Comparison of ENCODE assay signal across 9 mouse cellular contexts in genomic region chr3:51889776-51890175, GRCm38 (mm10).
DNase-seq lines count a peak whose midpoint lies in the region; ATAC-seq and TF ChIP-seq lines count a peak whose summit lies in the region.
"Had no signal": no experiment of that assay in that cellular context is flagged by ENCODE, and none has a peak within 500 bp of the region (broad histone marks: within the 10 kb centered on the region; RNA-seq: fewer than 3 reads in every experiment).

No protein-coding gene starts in this region.

- H3K9ac ChIP-seq in forebrain, embryonic 13.5 days: no peak overlapping the region
- peak overlapping the region; percentile 37; the same call in 1 of the 2 replicates for H3K9ac ChIP-seq in hindbrain, embryonic 14.5 days
- H3K9ac ChIP-seq in lung, postnatal 0 days (replicated peaks; ENCODE audit: low read depth): no peak overlapping the region
- no peak overlapping the region for H3K9ac ChIP-seq in stomach, embryonic 15.5 days

- peaks cover 30% of the 10 kb centered on the region for H3K4me1 ChIP-seq in forebrain, embryonic 13.5 days
- peaks cover 32% of the 10 kb centered on the region for H3K4me1 ChIP-seq in hindbrain, embryonic 14.5 days (replicated peaks; ENCODE audit: control insufficient read depth, insufficient read depth, low read length)
- peaks cover 31% of the 10 kb centered on the region for H3K4me1 ChIP-seq in lung, postnatal 0 days (ENCODE audit: insufficient read depth, low read depth, low read length)
- peaks cover 22% of the 10 kb centered on the region for H3K4me1 ChIP-seq in stomach, embryonic 15.5 days

- peak overlapping the region; percentile 51 for H3K4me2 ChIP-seq in forebrain, embryonic 13.5 days
- H3K4me2 ChIP-seq in hindbrain, embryonic 14.5 days (replicated peaks): no peak overlapping the region
- H3K4me2 ChIP-seq in lung, postnatal 0 days (replicated peaks; ENCODE audit: low read depth, low read length): no peak overlapping the region
- no peak overlapping the region for H3K4me2 ChIP-seq in stomach, embryonic 15.5 days

- DNase-seq in ovary, adult 18-20 months (ENCODE audit: low spot score): peak; percentile 39
- DNase-seq in ovary, postnatal 10 days (ENCODE audit: low spot score): no peak
- DNase-seq in hindbrain, embryonic 14.5 days (ENCODE audit: low spot score): peak; percentile 72
- no peak for DNase-seq in lung, postnatal 0 days (ENCODE audit: low spot score)
- DNase-seq in spleen, postnatal 14 days (ENCODE audit: low spot score in 2 of 2): no peak
- no peak for DNase-seq in thymus, postnatal 10 days (ENCODE audit: low spot score in 2 of 2)

- H3K27ac ChIP-seq in forebrain, embryonic 13.5 days: peak overlapping the region; percentile 88
- H3K27ac ChIP-seq in hindbrain, embryonic 14.5 days: peak overlapping the region; percentile 91
- H3K27ac ChIP-seq in lung, postnatal 0 days (ENCODE audit: low read length): no peak overlapping the region
- H3K27ac ChIP-seq in stomach, embryonic 15.5 days: peak overlapping the region; percentile 63; the same call in 1 of the 2 replicates

- WGBS in forebrain, embryonic 13.5 days: 26% methylated on average over 5 of the region's 5 CpGs
- 29% methylated on average over 5 of the region's 5 CpGs for WGBS in hindbrain, embryonic 14.5 days
- WGBS in lung, postnatal 0 days: 37% methylated on average over 5 of the region's 5 CpGs
- WGBS in stomach, embryonic 15.5 days: 60% methylated on average over 5 of the region's 5 CpGs

- no peak for TF ChIP-seq CTCF in lung, postnatal 0 days (IDR thresholded peaks at IDR 0.05)

- no peaks in the 10 kb centered on the region for H3K9me3 ChIP-seq in forebrain, embryonic 13.5 days (replicated peaks)
- H3K9me3 ChIP-seq in hindbrain, embryonic 14.5 days (ENCODE audit: control insufficient read depth, low read length): no peaks in the 10 kb centered on the region
- H3K9me3 ChIP-seq in lung, postnatal 0 days (ENCODE audit: low read length): no peaks in the 10 kb centered on the region
- H3K9me3 ChIP-seq in stomach, embryonic 15.5 days: no peaks in the 10 kb centered on the region

- no peaks in the 10 kb centered on the region for H3K36me3 ChIP-seq in forebrain, embryonic 13.5 days (ENCODE audit: poor library complexity, severe bottlenecking)
- H3K36me3 ChIP-seq in hindbrain, embryonic 14.5 days (replicated peaks; ENCODE audit: control insufficient read depth, insufficient read depth): no peaks in the 10 kb centered on the region
- no peaks in the 10 kb centered on the region for H3K36me3 ChIP-seq in lung, postnatal 0 days (ENCODE audit: insufficient read depth, low read length)
- H3K36me3 ChIP-seq in stomach, embryonic 15.5 days: no peaks in the 10 kb centered on the region

- no peak overlapping the region for H3K4me3 ChIP-seq in forebrain, embryonic 13.5 days
- no peak overlapping the region for H3K4me3 ChIP-seq in hindbrain, embryonic 14.5 days (replicated peaks; ENCODE audit: low read length)
- H3K4me3 ChIP-seq in lung, postnatal 0 days (ENCODE audit: low read depth, low read length): no peak overlapping the region
- H3K4me3 ChIP-seq in stomach, embryonic 15.5 days (replicated peaks): no peak overlapping the region
- H3K4me3 ChIP-seq: erythroblast, embryonic 14.5 days had no signal

- no peak for TF ChIP-seq EP300 in lung, postnatal 0 days (IDR thresholded peaks at IDR 0.05)

- H3K27me3 ChIP-seq in forebrain, embryonic 13.5 days: no peaks in the 10 kb centered on the region
- no peaks in the 10 kb centered on the region for H3K27me3 ChIP-seq in hindbrain, embryonic 14.5 days (ENCODE audit: control insufficient read depth, insufficient read depth, low read length)
- H3K27me3 ChIP-seq in lung, postnatal 0 days (replicated peaks; ENCODE audit: insufficient read depth, low read length): no peaks in the 10 kb centered on the region
- H3K27me3 ChIP-seq in stomach, embryonic 15.5 days (replicated peaks): no peaks in the 10 kb centered on the region

- peak; percentile 90 for ATAC-seq in forebrain, embryonic 13.5 days
- ATAC-seq in hindbrain, embryonic 14.5 days (ENCODE audit: low FRiP score): peak; percentile 58; the same call in 1 of the 2 replicates
- peak; percentile 52 for ATAC-seq in lung, postnatal 0 days
- no peak for ATAC-seq in stomach, embryonic 15.5 days (ENCODE audit: insufficient read depth, low FRiP score, low read depth)

Comparison
In these comparisons a context has a peak if more than half of its experiments do, and no peak if none do; other contexts are left out.
1. DNase-seq: peak in ovary, adult 18-20 months (single experiment) and hindbrain, embryonic 14.5 days (single experiment); none in ovary, postnatal 10 days (single experiment), lung, postnatal 0 days (single experiment), spleen, postnatal 14 days (0 of 2) and thymus, postnatal 10 days (0 of 2).